Mouse (Mus musculus): ENCODE results near the gene Gpr34.

- TF ChIP-seq CTCF (IDR thresholded peaks at IDR 0.05; ENCODE audit: borderline replicate concordance, extremely low read depth, insufficient read depth, insufficient read length) (no peak), POLR2A (IDR thresholded peaks at IDR 0.05; ENCODE audit: borderline replicate concordance, extremely low read depth, insufficient read depth, insufficient read length, poor library complexity, severe bottlenecking) (no peak)
Measured at GRCm38 (mm10) chrX:13638894-13639293, 7.0 kb downstream of the Gpr34 start.

Data from brain, embryonic 14.5 days (tissue).